Mouse (Mus musculus) heart, embryonic 10.5 days (tissue): ENCODE results near the gene Abcg4. TPM values are rescaled to one million over a fixed set of nuclear protein-coding genes. Genes with fewer than 3 reads are reported as not detected.
"Not testable (repeated sequence)": the region's sequence is repeated elsewhere in the genome, so short reads cannot be mapped to it uniquely, and the experiment has no call there.

Source experiments
- DNase-seq: peaks from one replicate; pipeline ENCODE4 v3.0.0-alpha.2; 2017; ENCODE audit warnings: low spot score
- H3K27ac ChIP-seq: fragments of 300-500 bp; sonication (generic); 2 replicates; pipeline ENCODE4 v1.5.1; 2016; ENCODE audit warnings: mild to moderate bottlenecking
- H3K27me3 ChIP-seq: fragments of 300-500 bp; sonication (generic); 2 replicates; pipeline ENCODE4 v1.6.1; 2016; ENCODE audit warnings: mild to moderate bottlenecking; ENCODE audit not compliant: poor library complexity, insufficient read depth, severe bottlenecking
- H3K36me3 ChIP-seq: fragments of 300-500 bp; sonication (generic); 2 replicates; pipeline ENCODE4 v1.6.1; 2016; ENCODE audit warnings: mild to moderate bottlenecking, moderate library complexity
- H3K4me1 ChIP-seq: fragments of 300-500 bp; sonication (generic); 2 replicates; pipeline ENCODE4 v1.6.1; 2016; ENCODE audit warnings: mild to moderate bottlenecking
- H3K4me3 ChIP-seq: fragments of 300-500 bp; sonication (generic); 2 replicates; pipeline ENCODE4 v1.5.1; 2016; ENCODE audit warnings: mild to moderate bottlenecking, moderate library complexity
- H3K9me3 ChIP-seq: fragments of 300-500 bp; sonication (generic); 2 replicates; pipeline ENCODE4 v1.6.1; 2016; ENCODE audit warnings: mild to moderate bottlenecking, moderate library complexity
- WGBS: fragments of 180-500 bp; shearing (Covaris S2); methylation state at CpG from one replicate; pipeline ENCODE4 v1.1.7; 2016; 5-methylcytosine and 5-hydroxymethylcytosine counted together
- polyA plus RNA-seq: library from polyadenylated mRNA; unstranded; fragments of >200 nt; fragmentation: Nextera tagmentation; extraction: Ambion mirVana; gene quantifications from 2 replicates; pipeline ENCODE4 v1.2.1, GENCODE M21; 2016

Gene Abcg4
- polyA plus RNA-seq, 1 experiment from 2014 or later = 3.4 TPM

DNA sequence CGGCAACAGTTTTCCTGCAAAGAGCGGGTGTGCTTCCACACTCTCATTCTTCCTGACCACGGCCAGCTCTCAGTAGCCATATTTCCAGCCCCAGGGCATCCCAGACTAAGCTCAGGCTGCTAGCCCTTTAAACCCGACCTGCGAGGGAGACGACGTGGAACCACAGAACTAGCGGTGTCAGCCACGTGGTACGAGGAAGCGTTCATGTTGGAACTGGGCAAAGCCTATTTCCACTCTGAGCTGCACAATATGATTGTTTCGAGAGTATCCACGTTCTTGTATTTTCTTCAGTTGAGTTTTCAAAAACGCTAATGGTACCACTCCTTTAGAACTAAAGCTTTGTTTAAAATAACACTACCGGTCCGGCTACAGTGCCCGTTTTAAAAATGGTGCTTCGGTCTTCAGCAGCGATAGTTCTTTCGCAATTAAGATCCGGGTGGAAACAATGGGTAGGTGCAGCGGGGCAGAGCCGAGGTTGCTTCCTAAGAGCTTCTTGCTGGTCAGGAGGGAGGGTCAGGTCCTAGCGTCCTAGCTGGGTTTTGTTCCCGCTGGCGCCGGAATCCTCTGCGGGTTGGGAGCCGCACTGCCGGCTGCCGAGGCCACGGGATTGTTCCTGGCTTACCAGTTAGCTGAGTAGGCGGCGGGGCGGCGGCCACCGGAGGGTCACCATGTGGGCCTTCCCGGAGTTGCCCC, 38.1 kb upstream of the Abcg4 start:
- peak overlapping the region; percentile 89 for H3K4me3 ChIP-seq
- WGBS = under 1% methylated on average over 38 of the region's 38 CpGs
- peak; percentile 94 for DNase-seq
- peak overlapping the region; percentile 97 for H3K27ac ChIP-seq
- no peaks in the 10 kb centered on the region for H3K27me3 ChIP-seq
- H3K9me3 ChIP-seq = no peaks in the 10 kb centered on the region
- peaks cover 36% of the 10 kb centered on the region for H3K36me3 ChIP-seq
- H3K4me1 ChIP-seq = peaks cover 13% of the 10 kb centered on the region

DNA sequence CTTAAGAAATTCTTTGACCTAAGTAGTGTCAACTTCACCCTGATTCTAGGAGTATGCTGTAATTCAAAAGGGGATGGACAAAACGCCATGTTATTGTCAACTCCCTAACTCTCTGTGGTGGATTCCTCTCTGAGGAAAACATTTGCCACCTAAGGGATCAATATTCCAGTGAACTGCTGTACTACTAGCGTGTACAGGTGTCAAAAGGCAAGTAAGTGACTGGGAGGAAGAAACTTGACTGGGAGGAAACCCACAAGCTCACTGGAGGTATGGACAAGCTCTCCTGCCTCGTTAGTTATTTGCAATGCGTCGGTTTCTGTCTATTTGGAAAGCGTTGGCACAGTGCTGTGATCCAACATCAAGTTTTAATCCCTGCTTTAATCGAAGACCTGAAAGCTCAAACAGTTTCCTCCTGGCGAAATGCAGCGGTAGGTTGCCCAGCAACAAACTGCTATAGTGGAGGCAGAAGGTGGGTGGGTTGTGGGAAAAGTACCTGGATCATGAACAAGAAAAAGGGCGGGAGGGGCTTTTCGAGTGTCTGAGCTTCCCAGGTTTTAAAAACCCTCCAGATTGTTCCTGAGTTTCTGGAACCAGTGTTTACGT, 37.5 kb upstream of the Abcg4 start, which contains the start of gene Dpagt1:
Gene Dpagt1 (plus strand): TSS at position 252 of the 603 bp plus-strand sequence.
- H3K4me3 ChIP-seq = peak within 1 kb of the TSS; percentile 89
- H3K36me3 ChIP-seq = peaks cover 30% of the 10 kb centered on the region
- H3K27ac ChIP-seq = peak within 1 kb of the TSS; percentile 97
- no peaks in the 10 kb centered on the region for H3K9me3 ChIP-seq
- DNase-seq = no peak
- H3K4me1 ChIP-seq = peaks cover 15% of the 10 kb centered on the region
- H3K27me3 ChIP-seq = no peaks in the 10 kb centered on the region
- WGBS = 5% methylated on average over 12 of the region's 12 CpGs

DNA sequence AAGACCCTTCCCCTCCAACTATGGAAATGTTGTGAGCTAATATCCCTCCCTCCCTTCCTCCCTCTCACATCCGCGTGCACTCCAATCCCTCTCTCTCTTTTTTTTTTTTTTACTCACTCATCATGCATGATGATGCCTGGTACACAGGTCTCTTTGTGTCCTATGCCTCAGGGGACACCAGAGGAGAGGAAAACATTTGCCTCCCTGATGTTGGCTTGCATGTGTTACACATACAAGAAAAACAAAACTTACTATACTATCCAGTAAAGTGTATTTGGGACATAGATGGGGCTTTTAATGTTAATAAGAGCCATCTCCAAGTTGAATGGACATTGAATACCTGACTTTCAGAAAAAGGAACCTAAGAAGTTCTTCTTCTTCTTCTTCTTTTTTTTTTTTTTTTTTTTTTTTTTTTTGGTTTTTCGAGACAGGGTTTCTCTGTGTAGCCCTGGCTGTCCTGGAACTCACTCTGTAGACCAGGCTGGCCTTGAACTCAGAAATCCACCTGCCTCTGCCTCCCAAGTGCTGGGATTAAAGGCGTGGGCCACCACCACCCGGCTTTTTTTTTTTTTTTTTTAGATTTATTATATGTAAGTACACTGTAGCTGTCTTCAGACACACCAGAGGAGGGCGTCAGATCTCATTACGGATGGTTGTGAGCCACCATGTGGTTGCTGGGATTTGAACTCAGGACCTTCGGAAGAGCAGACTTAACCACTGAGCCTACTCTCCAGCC, 36.8 kb upstream of the Abcg4 start:
- not testable (repeated sequence) for DNase-seq, H3K27me3 ChIP-seq, H3K9me3 ChIP-seq
- peaks cover 20% of the 10 kb centered on the region for H3K4me1 ChIP-seq
- peak overlapping the region; percentile 97; the same call in 1 of the 2 replicates for H3K27ac ChIP-seq
- 65% methylated on average over 7 of the region's 8 CpGs for WGBS
- H3K36me3 ChIP-seq = peaks cover 23% of the 10 kb centered on the region
- peak overlapping the region; percentile 89 for H3K4me3 ChIP-seq

DNA sequence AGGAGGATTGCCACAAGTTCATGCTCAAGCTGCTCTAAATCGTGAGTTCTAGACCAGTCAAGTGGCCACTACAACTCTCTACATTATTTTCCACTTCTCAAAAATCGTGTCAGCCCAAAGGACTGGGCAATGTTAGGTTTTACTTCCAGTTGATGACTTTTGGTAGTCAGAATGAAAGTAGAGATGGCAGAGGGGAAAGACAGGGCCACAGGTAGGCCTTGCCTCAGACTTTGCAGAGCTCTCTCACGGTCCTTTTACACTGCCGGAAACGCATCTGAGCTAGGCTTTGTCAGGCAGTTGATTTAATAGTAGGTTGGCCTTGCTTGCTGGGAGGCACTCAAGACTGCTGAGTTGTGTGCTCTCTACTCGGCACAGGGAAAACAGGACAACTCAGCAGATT, 35.7 kb upstream of the Abcg4 start:
- H3K9me3 ChIP-seq = no peaks in the 10 kb centered on the region
- no peak for DNase-seq
- peaks cover 14% of the 10 kb centered on the region for H3K36me3 ChIP-seq
- peaks cover 30% of the 10 kb centered on the region for H3K4me1 ChIP-seq
- H3K4me3 ChIP-seq = no peak overlapping the region
- H3K27ac ChIP-seq = no peak overlapping the region
- 79% methylated on average over 6 of the region's 6 CpGs for WGBS
- no peaks in the 10 kb centered on the region for H3K27me3 ChIP-seq

DNA sequence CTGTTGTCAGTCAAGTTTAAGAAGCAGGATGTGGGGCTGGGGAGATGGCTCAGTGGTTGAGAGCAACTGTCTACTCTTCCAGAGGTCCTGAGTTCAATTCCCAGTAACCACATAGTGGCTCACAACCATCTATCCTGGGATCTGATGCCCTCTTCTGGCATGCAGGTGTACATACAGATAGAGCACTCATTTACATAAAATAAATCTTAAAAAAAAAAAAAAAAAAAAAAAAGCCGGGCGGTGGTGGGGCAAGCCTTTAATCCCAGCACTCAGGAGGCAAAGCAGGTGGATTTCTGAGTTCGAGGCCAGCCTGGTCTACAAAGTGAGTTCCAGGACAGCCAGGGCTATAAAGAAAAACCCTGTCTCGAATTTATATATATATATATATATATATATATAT, 35.2 kb upstream of the Abcg4 start:
- H3K9me3 ChIP-seq, H3K27me3 ChIP-seq, H3K27ac ChIP-seq, DNase-seq, H3K4me3 ChIP-seq, H3K36me3 ChIP-seq: not testable (repeated sequence)
- 78% methylated on average over 4 of the region's 4 CpGs for WGBS
- H3K4me1 ChIP-seq = peaks cover 35% of the 10 kb centered on the region

DNA sequence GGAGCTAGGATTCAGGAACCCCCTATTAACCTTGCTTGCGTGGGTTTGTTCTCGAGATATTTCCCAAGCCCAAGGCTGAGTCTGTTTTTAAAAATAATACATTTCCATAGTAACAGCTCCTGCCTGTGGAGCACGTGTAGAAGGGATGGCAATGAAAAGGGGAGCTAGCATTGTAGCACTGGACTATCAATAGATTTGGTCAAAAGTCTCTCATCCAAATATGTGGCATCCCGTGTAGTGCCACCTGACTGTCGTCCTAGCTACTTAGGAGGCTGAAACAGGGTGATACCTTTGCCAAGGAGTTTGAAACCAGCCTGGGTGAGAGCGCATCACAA, 32.4 kb upstream of the Abcg4 start:
- DNase-seq = no peak
- Histone ChIP-seq H3K9me3 (no peaks in the 10 kb centered on the region), H3K36me3 (peaks cover 14% of the 10 kb centered on the region), H3K4me1 (peaks cover 35% of the 10 kb centered on the region), H3K27me3 (no peaks in the 10 kb centered on the region), H3K27ac (peak overlapping the region; percentile 86), H3K4me3 (peak overlapping the region; percentile 95)
- WGBS = 16% methylated on average over 6 of the region's 6 CpGs

DNA sequence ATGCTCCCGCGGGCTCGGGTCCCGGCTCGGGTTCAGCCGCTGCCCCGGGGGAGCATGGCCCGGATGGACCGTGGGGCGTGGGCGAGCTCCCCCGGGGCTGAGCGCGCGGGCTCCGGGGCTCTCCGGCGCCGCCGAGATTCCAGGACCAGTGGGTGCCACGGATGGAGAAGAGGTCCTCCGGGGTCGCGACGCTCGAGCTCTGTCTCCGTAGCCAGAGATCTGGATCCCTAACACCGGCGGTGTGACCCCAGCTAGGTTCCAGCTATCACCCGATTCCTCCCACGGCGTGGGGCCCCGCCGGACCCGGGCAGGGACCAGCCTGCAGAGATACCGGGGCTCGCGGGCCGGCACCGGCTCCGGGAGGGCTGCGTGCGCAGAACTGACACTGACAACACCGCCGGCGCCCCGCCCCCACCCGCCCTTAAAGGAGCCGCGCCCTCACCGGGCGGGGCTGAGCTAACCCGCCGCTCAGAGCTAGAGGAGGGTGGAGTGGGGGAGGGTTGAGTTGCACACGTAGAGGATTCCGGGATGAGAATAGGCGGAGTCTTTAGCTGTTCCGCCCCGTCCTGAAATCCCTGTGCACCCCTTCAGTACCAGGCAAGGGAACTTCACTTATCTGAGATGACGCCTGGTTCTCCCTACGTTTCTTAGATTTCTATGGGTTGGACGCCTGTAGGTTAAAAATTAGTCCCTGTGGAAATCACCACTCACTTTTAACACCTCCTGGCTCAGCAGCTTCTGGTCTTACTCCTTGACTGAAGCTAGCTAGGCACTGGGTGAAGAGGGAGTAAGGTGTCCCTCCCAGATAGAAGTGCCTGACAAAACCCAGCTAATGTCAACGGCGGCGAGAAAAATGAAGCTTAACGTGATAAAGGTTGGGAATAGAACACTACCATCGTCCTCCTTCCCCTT, 31.7 kb upstream of the Abcg4 start, which contains the start of gene C2cd2l:
Gene C2cd2l (minus strand): TSS at position 399 of the 912 bp plus-strand sequence.
- H3K27me3 ChIP-seq = no peaks in the 10 kb centered on the region
- peak within 1 kb of the TSS; percentile 86 for H3K27ac ChIP-seq
- peaks cover 20% of the 10 kb centered on the region for H3K36me3 ChIP-seq
- H3K4me1 ChIP-seq = peaks cover 34% of the 10 kb centered on the region
- H3K9me3 ChIP-seq = no peaks in the 10 kb centered on the region
- peak; percentile 98 for DNase-seq
- under 1% methylated on average over 67 of the region's 67 CpGs for WGBS
- H3K4me3 ChIP-seq = peak within 1 kb of the TSS; percentile 95

DNA sequence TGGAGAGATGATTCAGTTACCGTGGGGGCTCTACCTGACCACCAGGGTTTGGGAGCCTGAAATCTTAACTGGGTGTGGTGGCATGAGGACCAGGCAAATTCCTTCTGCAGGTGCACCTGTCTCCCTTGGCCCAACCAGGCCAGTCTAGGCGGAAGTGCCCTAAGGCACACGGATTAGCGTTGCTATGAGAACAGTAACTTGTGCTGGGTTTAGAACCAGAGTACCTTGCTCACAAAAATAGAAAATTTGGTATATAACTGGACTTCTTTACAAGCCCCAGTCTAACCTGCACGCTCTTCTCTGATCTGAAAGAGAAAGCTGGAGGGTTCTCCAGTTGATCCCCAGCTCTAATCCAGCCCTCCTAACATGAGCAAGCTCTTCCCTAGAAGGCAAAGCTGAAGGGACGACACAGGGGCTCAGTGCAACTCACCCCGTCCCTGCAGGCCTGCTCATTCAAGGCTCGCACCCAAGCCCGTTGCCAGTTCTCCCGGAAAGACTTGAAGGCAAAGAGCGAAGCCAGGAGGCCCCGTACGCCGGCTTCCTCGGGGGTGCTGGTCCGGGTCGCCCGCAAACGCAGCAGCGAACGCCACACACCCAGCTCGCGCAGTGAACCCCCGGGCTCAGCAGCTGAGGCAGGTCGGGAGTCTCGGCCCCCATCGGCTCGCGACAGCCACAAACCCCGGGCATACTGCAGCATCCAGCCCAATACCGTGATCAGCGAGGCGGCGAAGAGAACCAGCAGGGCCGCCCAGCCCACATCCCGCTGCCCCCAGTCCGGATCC, 30.9 kb upstream of the Abcg4 start:
- Histone ChIP-seq H3K4me1 (peaks cover 34% of the 10 kb centered on the region), H3K27me3 (no peaks in the 10 kb centered on the region), H3K9me3 (no peaks in the 10 kb centered on the region), H3K36me3 (peaks cover 28% of the 10 kb centered on the region), H3K4me3 (peak overlapping the region; percentile 95), H3K27ac (peak overlapping the region; percentile 86)
- DNase-seq = peak; percentile 80
- WGBS = 3% methylated on average over 37 of the region's 37 CpGs

DNA sequence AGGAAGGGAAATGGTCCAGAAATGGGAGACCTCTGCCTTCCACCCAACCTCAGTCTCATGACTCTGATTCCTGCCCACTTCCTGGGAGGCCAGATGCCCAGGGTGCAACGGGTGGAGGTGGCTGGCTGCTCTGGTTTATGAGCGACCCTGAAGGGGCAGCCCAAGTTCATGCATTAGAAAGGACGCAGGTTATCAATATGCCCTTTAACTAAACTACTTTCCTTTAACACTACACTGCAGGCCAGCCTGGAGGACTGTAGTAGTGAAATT, 30.3 kb upstream of the Abcg4 start:
- DNase-seq = no peak
- Histone ChIP-seq H3K9me3 (no peaks in the 10 kb centered on the region), H3K27me3 (no peaks in the 10 kb centered on the region), H3K36me3 (peaks cover 34% of the 10 kb centered on the region), H3K4me3 (peak overlapping the region; percentile 95), H3K4me1 (peaks cover 40% of the 10 kb centered on the region), H3K27ac (peak overlapping the region; percentile 49; the same call in 1 of the 2 replicates)
- 40% methylated on average over 3 of the region's 3 CpGs for WGBS

DNA sequence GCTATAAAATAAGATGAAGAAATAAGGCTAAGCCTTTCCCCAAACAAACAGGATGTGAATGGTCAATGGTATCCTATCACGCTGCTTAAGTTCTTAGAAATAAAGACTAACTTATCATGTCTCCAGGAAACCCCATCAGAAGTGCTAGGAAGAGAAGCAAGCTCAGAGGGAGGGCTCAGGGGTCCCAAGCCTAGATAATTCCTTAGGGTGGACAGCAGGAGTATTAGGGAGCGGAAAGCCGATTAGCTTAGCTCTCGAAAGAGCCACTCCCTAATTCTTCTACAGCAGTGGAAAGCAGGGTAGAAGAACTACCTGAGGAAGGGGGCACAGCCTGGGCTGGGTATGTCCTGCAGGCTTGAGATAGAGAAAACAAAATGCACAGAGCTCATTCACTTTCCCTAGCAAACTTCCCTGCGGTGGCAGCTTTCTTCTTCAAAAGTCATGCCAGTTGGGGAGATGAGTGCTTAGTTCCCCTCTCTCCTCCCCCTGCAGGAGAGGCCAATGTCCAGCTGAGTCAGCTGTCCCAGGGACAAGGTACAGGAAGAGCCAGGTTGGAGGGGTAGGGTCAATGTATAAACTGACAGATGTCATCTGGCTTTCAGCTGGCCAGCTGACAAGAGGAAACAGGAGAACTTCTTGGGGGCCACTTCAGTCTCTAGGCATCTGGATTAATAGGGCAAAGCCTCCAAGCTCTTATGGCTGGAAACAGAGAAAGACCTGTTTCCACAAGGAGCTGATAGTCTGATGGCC, 29.8 kb upstream of the Abcg4 start:
- H3K27ac ChIP-seq = peak overlapping the region; percentile 49; the same call in 1 of the 2 replicates
- H3K36me3 ChIP-seq = peaks cover 39% of the 10 kb centered on the region
- no peak for DNase-seq
- 53% methylated on average over 5 of the region's 5 CpGs for WGBS
- H3K27me3 ChIP-seq = no peaks in the 10 kb centered on the region
- H3K4me1 ChIP-seq = peaks cover 43% of the 10 kb centered on the region
- peak overlapping the region; percentile 95 for H3K4me3 ChIP-seq
- no peaks in the 10 kb centered on the region for H3K9me3 ChIP-seq

DNA sequence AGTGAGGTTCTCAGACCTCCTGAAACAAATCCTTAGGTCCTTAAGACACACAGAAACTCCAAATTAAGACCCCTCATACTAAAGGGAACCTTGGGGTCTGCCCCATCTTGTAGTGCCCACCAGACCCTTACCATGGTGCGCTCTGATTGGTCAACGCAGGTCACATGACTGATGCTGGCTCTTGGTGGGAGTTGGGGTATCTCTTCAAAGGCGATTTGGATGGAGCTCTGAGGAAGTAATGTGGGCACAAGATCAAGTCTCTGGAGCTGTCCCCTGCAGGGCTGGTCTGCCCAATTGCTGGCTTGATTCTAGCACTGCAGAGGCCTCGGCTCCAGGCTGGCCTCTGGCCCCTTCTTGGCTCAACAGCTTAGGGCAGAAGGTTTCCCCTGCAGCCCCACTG, 29.0 kb upstream of the Abcg4 start:
- DNase-seq = no peak
- no peak overlapping the region for H3K27ac ChIP-seq
- H3K4me1 ChIP-seq = peaks cover 43% of the 10 kb centered on the region
- WGBS = 63% methylated on average over 4 of the region's 4 CpGs
- no peaks in the 10 kb centered on the region for H3K27me3 ChIP-seq
- peak overlapping the region; percentile 18; the same call in 1 of the 2 replicates for H3K4me3 ChIP-seq
- H3K9me3 ChIP-seq = no peaks in the 10 kb centered on the region
- peaks cover 47% of the 10 kb centered on the region for H3K36me3 ChIP-seq
